Mouse (Mus musculus): Measurements from ENCODE around the gene Mchr1. TPM values are rescaled to one million over a fixed set of nuclear protein-coding genes. Genes with fewer than 3 reads are reported as not detected.

Mchr1 gene
- 0.10 and 0.48 TPM in 2 replicates for polyA plus RNA-seq (2016; fragmentation: Nextera tagmentation; extraction: Ambion mirVana)

GRCm38 (mm10) chr15:81235086-81235920 lies at the start of gene Mchr1:
Mchr1 (plus strand) TSS chr15:81235499.
- Histone ChIP-seq H3K27me3 (ENCODE audit: insufficient read depth, poor library complexity, severe bottlenecking) (peaks cover 46% of the 10 kb centered on the region), H3K27ac (0 out of 2 replicates have a peak within 1 kb of the TSS, but pooled peaks have one; percentile 12), H3K9me3 (no peaks in the 10 kb centered on the region)

GRCm38 (mm10) chr15:81189061-81189460 lies 46.2 kb upstream of the Mchr1 start:
- Histone ChIP-seq H3K4me1 (peaks cover 25% of the 10 kb centered on the region), H3K27me3 (ENCODE audit: insufficient read depth, poor library complexity, severe bottlenecking) (no peaks in the 10 kb centered on the region), H3K27ac (no peak overlapping the region), H3K4me3 (0 out of 2 replicates have a peak overlapping the region, but pooled peaks have one; percentile 95), H3K36me3 (peaks cover 5% of the 10 kb centered on the region), H3K9me3 (no peaks in the 10 kb centered on the region)
- no peak for DNase-seq (ENCODE audit: low spot score)
- WGBS: 89% methylated on average over 2 of the region's 2 CpGs

More at GRCm38 (mm10) chr15:81235086-81235920, at the start of gene Mchr1:
- under 1% methylated on average over 25 of the region's 25 CpGs for WGBS
- no peaks in the 10 kb centered on the region for H3K36me3 ChIP-seq
- H3K4me1 ChIP-seq: peaks cover 17% of the 10 kb centered on the region
- peak within 1 kb of the TSS; percentile 55 for H3K4me3 ChIP-seq
- peak; percentile 80 for DNase-seq (ENCODE audit: low spot score)

DNA sequence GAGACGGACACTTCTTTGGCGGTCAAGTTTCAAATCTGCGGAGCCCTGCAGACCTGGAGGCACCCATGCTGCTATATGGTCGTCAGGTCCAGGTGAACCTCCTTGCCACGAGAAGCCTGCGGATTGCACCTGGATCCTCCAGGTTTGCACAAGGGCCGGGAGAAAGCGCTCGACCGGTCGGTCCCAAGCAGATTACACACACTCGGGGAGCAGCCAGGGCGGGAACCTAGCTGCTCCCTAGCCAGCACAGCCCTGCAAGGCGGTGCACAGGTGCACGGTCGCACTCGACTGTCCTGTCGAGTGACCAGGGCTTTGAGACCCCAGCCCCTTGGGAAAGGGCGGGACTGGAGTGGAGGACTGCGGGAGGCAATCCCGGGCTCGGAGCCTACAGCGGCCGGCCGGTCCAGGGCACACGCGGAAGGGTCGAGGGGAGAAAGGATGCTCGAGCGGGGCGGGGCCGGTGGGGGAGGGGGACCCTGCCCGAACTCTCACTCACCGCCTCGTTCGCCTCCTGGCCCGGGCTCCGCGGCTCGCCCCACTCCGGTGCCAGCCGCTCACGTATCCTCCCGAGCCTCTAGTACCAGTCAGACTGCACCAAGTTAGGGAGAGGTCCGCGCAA lies 45.2 kb upstream of the Mchr1 start:
- no peaks in the 10 kb centered on the region for H3K9me3 ChIP-seq
- H3K4me3 ChIP-seq: peak overlapping the region; percentile 95
- under 1% methylated on average over 43 of the region's 46 CpGs for WGBS
- H3K36me3 ChIP-seq: peaks cover 5% of the 10 kb centered on the region
- peaks cover 25% of the 10 kb centered on the region for H3K4me1 ChIP-seq
- peak; percentile 81 for DNase-seq (ENCODE audit: low spot score)
- no peaks in the 10 kb centered on the region for H3K27me3 ChIP-seq (ENCODE audit: insufficient read depth, poor library complexity, severe bottlenecking)
- peak overlapping the region; percentile 93 for H3K27ac ChIP-seq

- Histone ChIP-seq H3K4me3 (peak within 1 kb of the TSS; percentile 95), H3K27me3 (ENCODE audit: insufficient read depth, poor library complexity, severe bottlenecking) (no peaks in the 10 kb centered on the region), H3K4me1 (peaks cover 25% of the 10 kb centered on the region), H3K9me3 (no peaks in the 10 kb centered on the region), H3K27ac (peak within 1 kb of the TSS; percentile 93), H3K36me3 (peaks cover 5% of the 10 kb centered on the region)
- peak; percentile 100 for DNase-seq (ENCODE audit: low spot score)
- WGBS: under 1% methylated on average over 48 of the region's 48 CpGs
Measured at GRCm38 (mm10) chr15:81190630-81191178, 44.6 kb upstream of the Mchr1 start, which contains the start of gene Mrtfa. Mrtfa (minus strand) TSS chr15:81190757.

DNA sequence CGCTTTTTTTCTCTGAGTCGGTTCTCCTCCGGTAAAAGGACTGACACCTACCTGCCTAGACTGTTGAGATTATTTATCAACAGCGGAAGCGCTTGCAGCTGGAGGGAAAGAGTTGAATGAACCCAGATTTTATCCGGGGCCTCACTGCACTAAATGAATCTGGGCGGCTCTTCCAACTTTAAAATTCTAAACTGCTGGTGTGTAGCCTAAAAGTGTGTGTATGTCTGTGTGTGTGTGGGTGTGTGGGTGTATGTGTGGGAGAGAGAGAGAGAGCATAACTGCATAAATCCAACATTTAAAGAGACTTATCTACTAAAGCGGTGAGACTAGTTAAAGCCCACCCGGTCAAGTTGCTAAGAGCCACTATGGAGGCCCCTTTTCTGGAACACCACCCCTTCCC lies 44.0 kb upstream of the Mchr1 start:
- no peaks in the 10 kb centered on the region for H3K9me3 ChIP-seq
- H3K27ac ChIP-seq: peak overlapping the region; percentile 87
- DNase-seq (ENCODE audit: low spot score): no peak
- 25% methylated on average over 9 of the region's 9 CpGs for WGBS
- peaks cover 5% of the 10 kb centered on the region for H3K36me3 ChIP-seq
- peak overlapping the region; percentile 95 for H3K4me3 ChIP-seq
- no peaks in the 10 kb centered on the region for H3K27me3 ChIP-seq (ENCODE audit: insufficient read depth, poor library complexity, severe bottlenecking)
- H3K4me1 ChIP-seq: peaks cover 25% of the 10 kb centered on the region

GRCm38 (mm10) chr15:81192316-81192715 lies 43.0 kb upstream of the Mchr1 start:
- no peaks in the 10 kb centered on the region for H3K9me3 ChIP-seq
- peaks cover 25% of the 10 kb centered on the region for H3K4me1 ChIP-seq
- no peak overlapping the region for H3K27ac ChIP-seq
- H3K27me3 ChIP-seq (ENCODE audit: insufficient read depth, poor library complexity, severe bottlenecking): no peaks in the 10 kb centered on the region
- WGBS: 83% methylated on average over 5 of the region's 5 CpGs
- no peak overlapping the region for H3K4me3 ChIP-seq
- H3K36me3 ChIP-seq: no peaks in the 10 kb centered on the region
- no peak for DNase-seq (ENCODE audit: low spot score)

GRCm38 (mm10) chr15:81192858-81193257 lies 42.4 kb upstream of the Mchr1 start:
- WGBS: 91% methylated on average over 8 of the region's 8 CpGs
- no peak for DNase-seq (ENCODE audit: low spot score)
- Histone ChIP-seq H3K36me3 (no peaks in the 10 kb centered on the region), H3K4me1 (peaks cover 25% of the 10 kb centered on the region), H3K27me3 (ENCODE audit: insufficient read depth, poor library complexity, severe bottlenecking) (no peaks in the 10 kb centered on the region), H3K4me3 (no peak overlapping the region), H3K27ac (no peak overlapping the region), H3K9me3 (no peaks in the 10 kb centered on the region)

GRCm38 (mm10) chr15:81194791-81195190 lies 40.5 kb upstream of the Mchr1 start:
- DNase-seq (ENCODE audit: low spot score): no peak
- Histone ChIP-seq H3K27ac (no peak overlapping the region), H3K27me3 (ENCODE audit: insufficient read depth, poor library complexity, severe bottlenecking) (no peaks in the 10 kb centered on the region), H3K9me3 (no peaks in the 10 kb centered on the region), H3K4me1 (peaks cover 16% of the 10 kb centered on the region), H3K4me3 (no peak overlapping the region), H3K36me3 (no peaks in the 10 kb centered on the region)
- 86% methylated on average over 6 of the region's 6 CpGs for WGBS

- Histone ChIP-seq H3K27me3 (ENCODE audit: insufficient read depth, poor library complexity, severe bottlenecking) (no peaks in the 10 kb centered on the region), H3K27ac (no peak overlapping the region), H3K36me3 (no peaks in the 10 kb centered on the region), H3K4me1 (0 out of 2 replicates have a peak, but pooled peaks cover 10% of the 10 kb centered on the region), H3K4me3 (no peak overlapping the region), H3K9me3 (no peaks in the 10 kb centered on the region)
- 48% methylated on average over 4 of the region's 4 CpGs for WGBS
- no peak for DNase-seq (ENCODE audit: low spot score)
Measured at GRCm38 (mm10) chr15:81195447-81195846, 39.9 kb upstream of the Mchr1 start.

GRCm38 (mm10) chr15:81197197-81197596 lies 38.1 kb upstream of the Mchr1 start:
- Histone ChIP-seq H3K4me3 (no peak overlapping the region), H3K4me1 (no peaks in the 10 kb centered on the region), H3K27me3 (ENCODE audit: insufficient read depth, poor library complexity, severe bottlenecking) (no peaks in the 10 kb centered on the region), H3K9me3 (no peaks in the 10 kb centered on the region), H3K36me3 (no peaks in the 10 kb centered on the region), H3K27ac (no peak overlapping the region)
- DNase-seq (ENCODE audit: low spot score): no peak
- 55% methylated on average over 10 of the region's 10 CpGs for WGBS

DNA sequence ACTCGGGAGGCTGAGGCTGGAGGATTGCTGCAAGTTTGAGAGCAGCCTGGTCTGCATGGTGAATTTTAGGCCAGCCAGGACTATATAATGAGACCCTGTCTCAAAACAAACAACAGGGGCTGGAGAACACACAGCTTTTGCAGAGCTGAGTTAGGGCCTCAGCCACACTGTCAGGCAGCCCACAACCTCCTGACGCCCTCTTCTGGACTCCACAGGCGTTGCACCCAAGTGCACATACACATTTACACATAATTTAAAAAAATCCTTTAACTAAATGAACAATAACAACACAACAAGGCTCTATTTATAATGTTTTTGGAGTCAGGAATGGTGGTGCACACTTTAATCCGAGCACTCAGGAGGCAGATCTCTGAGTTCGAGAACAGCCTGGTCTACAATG lies 36.9 kb upstream of the Mchr1 start:
- Histone ChIP-seq H3K9me3 (no peaks in the 10 kb centered on the region), H3K27me3 (ENCODE audit: insufficient read depth, poor library complexity, severe bottlenecking) (no peaks in the 10 kb centered on the region), H3K36me3 (no peaks in the 10 kb centered on the region), H3K4me3 (no peak overlapping the region), H3K27ac (no peak overlapping the region), H3K4me1 (no peaks in the 10 kb centered on the region)
- DNase-seq (ENCODE audit: low spot score): no peak
- 86% methylated on average over 5 of the region's 5 CpGs for WGBS

GRCm38 (mm10) chr15:81199372-81199959 lies 35.8 kb upstream of the Mchr1 start:
- no peak overlapping the region for H3K27ac ChIP-seq
- H3K36me3 ChIP-seq: no peaks in the 10 kb centered on the region
- 23% methylated on average over 4 of the region's 4 CpGs for WGBS
- H3K4me1 ChIP-seq: no peaks in the 10 kb centered on the region
- no peaks in the 10 kb centered on the region for H3K9me3 ChIP-seq
- no peak overlapping the region for H3K4me3 ChIP-seq
- H3K27me3 ChIP-seq (ENCODE audit: insufficient read depth, poor library complexity, severe bottlenecking): no peaks in the 10 kb centered on the region
- no peak for DNase-seq (ENCODE audit: low spot score)
